ENCODE assay signal across 11 mouse cellular contexts in the genomic region with DNA sequence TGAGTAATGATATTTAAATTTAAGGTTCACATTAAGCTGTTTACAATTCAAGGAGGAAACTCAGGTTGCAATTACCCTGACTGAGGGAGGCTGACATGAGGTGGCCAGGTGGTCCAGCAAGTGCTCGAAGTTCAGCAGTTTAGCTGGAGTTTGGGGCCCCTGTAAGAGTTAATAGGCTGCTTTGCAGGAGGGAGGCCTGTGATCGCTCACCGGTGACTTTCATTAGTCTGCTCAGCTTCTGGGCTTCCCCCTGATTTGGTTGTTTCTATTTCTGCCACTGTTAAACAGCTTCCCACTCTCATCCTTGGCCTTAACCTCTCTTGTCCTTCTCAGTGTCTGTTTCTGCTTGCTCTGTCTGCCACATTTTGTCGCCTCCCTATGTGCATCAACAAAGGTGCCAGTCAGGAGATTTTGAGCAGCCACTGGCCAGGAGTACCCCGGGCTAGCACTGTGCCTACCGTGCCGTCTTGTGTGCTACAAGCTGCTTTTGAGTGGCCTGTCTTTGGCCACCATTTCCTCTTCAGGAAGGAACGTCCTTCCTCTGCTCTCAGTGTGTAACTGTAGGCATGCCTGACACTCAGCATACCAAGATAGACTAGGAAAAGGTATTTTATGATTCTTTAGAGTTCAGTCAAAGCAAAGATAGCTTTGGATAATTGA.
DNase-seq lines count a peak whose midpoint lies in the region; ATAC-seq lines count a peak whose summit lies in the region.
"Had no signal": no experiment of that assay in that cellular context is flagged by ENCODE, and none has a peak within 500 bp of the region (broad histone marks: within the 10 kb centered on the region; RNA-seq: fewer than 3 reads in every experiment).

No protein-coding gene starts in this region.

- H3K4me2 ChIP-seq in heart, embryonic 12.5 days = peak overlapping the region; percentile 16; the same call in 1 of the 2 replicates

- peak overlapping the region; percentile 75 for H3K27ac ChIP-seq in heart, embryonic 12.5 days (ENCODE audit: poor library complexity, severe bottlenecking)
- H3K27ac ChIP-seq: midbrain, embryonic 10.5 days had no signal

- H3K4me3 ChIP-seq in heart, embryonic 12.5 days = no peak overlapping the region
- H3K4me3 ChIP-seq: midbrain, embryonic 10.5 days had no signal

- ATAC-seq in heart, embryonic 12.5 days (ENCODE audit: insufficient number of reproducible peaks, low FRiP score) = peak; percentile 48
- 0 out of 2 replicates have a peak, but pooled peaks have one; percentile 20 for ATAC-seq in megakaryocyte, adult 5-6 weeks (ENCODE audit: poor library complexity, severe bottlenecking)

- WGBS in heart, embryonic 12.5 days = 17% methylated on average over 8 of the region's 8 CpGs

- peak; percentile 24 for DNase-seq in kidney, postnatal 14 days
- no peak for DNase-seq in kidney, adult 18-20 months
- peak; percentile 28 for DNase-seq in ZHBTc4 (ENCODE audit: low read depth, low spot score)
- DNase-seq in left cerebral cortex, adult 11 months (ENCODE audit: low spot score) = no peak
- no peak for DNase-seq in frontal cortex, postnatal 14 days (ENCODE audit: low spot score in 2 of 2)
- no peak for DNase-seq in layer of hippocampus, adult 9-11 months
- DNase-seq: kidney, adult 11 months; lung, adult 2 months had no signal

- H3K4me1 ChIP-seq in heart, embryonic 12.5 days (replicated peaks) = peaks cover 15% of the 10 kb centered on the region
- H3K4me1 ChIP-seq: midbrain, embryonic 10.5 days had no signal

- H3K36me3 ChIP-seq in heart, embryonic 12.5 days = peaks cover 16% of the 10 kb centered on the region
- H3K36me3 ChIP-seq: midbrain, embryonic 10.5 days had no signal

- no peaks in the 10 kb centered on the region for H3K27me3 ChIP-seq in heart, embryonic 12.5 days (replicated peaks)

- H3K9ac ChIP-seq in heart, embryonic 12.5 days = no peak overlapping the region

- H3K9me3 ChIP-seq in heart, embryonic 12.5 days (replicated peaks) = no peaks in the 10 kb centered on the region
- H3K9me3 ChIP-seq: midbrain, embryonic 10.5 days had no signal

Comparison
In these comparisons a context has a peak if more than half of its experiments do, and no peak if none do; other contexts are left out.
1. DNase-seq: peak in kidney, postnatal 14 days (single experiment) and ZHBTc4 (single experiment); none in kidney, adult 18-20 months (single experiment), left cerebral cortex, adult 11 months (single experiment), frontal cortex, postnatal 14 days (0 of 2) and layer of hippocampus, adult 9-11 months (single experiment).